Mouse (Mus musculus) liver, adult 2 months (tissue): Measurements from ENCODE around the gene Tyk2.

Source experiments
- CTCF ChIP-seq: fragments of 200-500 bp; IDR thresholded peaks from 2 replicates; pipeline ENCODE4 v1.5.1; 2011; ENCODE audit warnings: low read depth, low read length, control low read depth
- POLR2A ChIP-seq: fragments of 200-500 bp; IDR thresholded peaks from 2 replicates; pipeline ENCODE4 v1.6.1; 2011; ENCODE audit warnings: low read length, control low read depth; ENCODE audit not compliant: insufficient read depth; ENCODE audit errors: extremely low read depth

- TF ChIP-seq POLR2A (no peak), CTCF (no peak)
Observed at GRCm38 (mm10) chr9:21134595-21135328, 3.7 kb upstream of the Tyk2 start.
